Mouse (Mus musculus) megakaryocyte, embryonic 14.5 days (primary cell): Measurements from ENCODE around the gene Fnd3c2.

ENCODE experiments used
- FLI1 ChIP-seq: IDR thresholded peaks from 2 replicates; pipeline ENCODE4 v1.6.1; 2012; ENCODE audit warnings: low read length, inconsistent platforms, mixed read lengths
- GATA1 ChIP-seq: IDR thresholded peaks from 3 replicates; pipeline ENCODE4 v1.6.1; 2012; ENCODE audit warnings: mixed read lengths, low read length, inconsistent platforms, borderline replicate concordance

DNA sequence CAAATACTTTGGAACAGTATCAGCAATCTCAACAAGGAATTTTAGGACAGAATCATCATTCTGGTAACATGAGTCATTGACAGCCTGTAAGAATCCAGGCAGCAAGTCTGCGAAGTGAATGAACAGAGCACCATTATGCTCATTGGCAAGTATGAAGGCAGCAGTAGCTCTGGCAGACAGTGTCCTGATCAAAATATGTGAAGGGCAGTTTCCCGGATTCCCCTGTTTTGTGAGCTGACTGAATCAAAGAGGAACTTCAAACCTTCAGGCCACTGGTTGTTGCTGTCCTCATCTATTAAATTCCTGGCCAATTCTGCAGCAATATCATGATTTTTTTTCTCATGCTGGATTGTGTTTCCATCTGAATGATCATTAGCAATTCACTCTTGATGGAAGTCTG, 29.3 kb upstream of the Fnd3c2 start:
- no peak for TF ChIP-seq GATA1
- no peak for TF ChIP-seq FLI1
